Mouse (Mus musculus): ENCODE results near the gene Ypel3.

- TF ChIP-seq POLR2A (IDR thresholded peaks at IDR 0.05; ENCODE audit: borderline replicate concordance, insufficient read depth, low read length), result no peak
- no peak for TF ChIP-seq CTCF (IDR thresholded peaks at IDR 0.05; ENCODE audit: borderline replicate concordance, insufficient read depth, low read depth, low read length)
Measured at GRCm38 (mm10) chr7:126773351-126773750, 3.4 kb upstream of the Ypel3 start.

All from cerebellum, adult 2 months (tissue).